Mouse (Mus musculus) kidney, adult 18-20 months (tissue): ENCODE results near the gene Btbd16.

Source experiments
- DNase-seq: peaks from one replicate; pipeline ENCODE4 v3.0.0; 2021

The Btbd16 gene

GRCm38 (mm10) chr7:130773914-130774630, at the start of gene Btbd16:
Gene Btbd16, plus strand, starts transcription at chr7:130774069.
- DNase-seq: no peak

GRCm38 (mm10) chr7:130726185-130726584, 47.7 kb upstream of the Btbd16 start:
- DNase-seq: no peak

GRCm38 (mm10) chr7:130726724-130727422, 47.0 kb upstream of the Btbd16 start:
- DNase-seq: no peak

- no peak for DNase-seq
These were observed 46.3 kb upstream of the Btbd16 start for GRCm38 (mm10) chr7:130727560-130727959.

- no peak for DNase-seq
These were observed 42.1 kb upstream of the Btbd16 start for GRCm38 (mm10) chr7:130731792-130732191.

- DNase-seq: peak; percentile 40
These were observed 41.0 kb upstream of the Btbd16 start for GRCm38 (mm10) chr7:130732908-130733307.

GRCm38 (mm10) chr7:130733423-130733822, 40.4 kb upstream of the Btbd16 start:
- DNase-seq: no peak

- DNase-seq: no peak
These were observed 39.6 kb upstream of the Btbd16 start for GRCm38 (mm10) chr7:130734195-130734787.

- DNase-seq: no peak
These were observed 32.8 kb upstream of the Btbd16 start for GRCm38 (mm10) chr7:130741099-130741498.

GRCm38 (mm10) chr7:130743239-130744025, 30.4 kb upstream of the Btbd16 start:
- no peak for DNase-seq

GRCm38 (mm10) chr7:130749165-130749564, 24.7 kb upstream of the Btbd16 start:
- DNase-seq: no peak

GRCm38 (mm10) chr7:130750752-130751490, 22.9 kb upstream of the Btbd16 start:
- no peak for DNase-seq

- no peak for DNase-seq
These were observed 22.2 kb upstream of the Btbd16 start for GRCm38 (mm10) chr7:130751678-130752077.

- DNase-seq: no peak
These were observed 19.1 kb upstream of the Btbd16 start for GRCm38 (mm10) chr7:130754790-130755189.

- no peak for DNase-seq
These were observed 17.5 kb upstream of the Btbd16 start for GRCm38 (mm10) chr7:130756343-130756835.

GRCm38 (mm10) chr7:130757326-130757865, 16.5 kb upstream of the Btbd16 start:
- DNase-seq: no peak

GRCm38 (mm10) chr7:130762071-130762897, 11.6 kb upstream of the Btbd16 start:
- peak; percentile 62 for DNase-seq

- DNase-seq: no peak
These were observed 9.7 kb upstream of the Btbd16 start for GRCm38 (mm10) chr7:130764160-130764559.

- DNase-seq: no peak
These were observed 7.3 kb upstream of the Btbd16 start for GRCm38 (mm10) chr7:130766411-130767170.

GRCm38 (mm10) chr7:130768151-130768550, 5.7 kb upstream of the Btbd16 start:
- no peak for DNase-seq
